Mouse (Mus musculus): Measurements from ENCODE around the gene Opcml.

GRCm38 (mm10) chr9:28181916-28182315, 391.3 kb downstream of the Opcml start:
- TF ChIP-seq CTCF (IDR thresholded peaks at IDR 0.05; ENCODE audit: control insufficient read depth, insufficient read depth, low read length) (no peak), POLR2A (IDR thresholded peaks at IDR 0.05; ENCODE audit: borderline replicate concordance, control insufficient read depth, low read depth, low read length) (no peak)
